Mouse (Mus musculus) mesoderm, embryonic 11.5 days (tissue): Measurements from ENCODE around the gene Mrps35.

ENCODE experiments used
- DNase-seq: peaks from one replicate; pipeline ENCODE4 v3.0.0-alpha.2; 2012; ENCODE audit warnings: low read depth, low spot score

The Mrps35 gene

GRCm38 (mm10) chr6:147029591-147029990, 13.0 kb upstream of the Mrps35 start:
- DNase-seq, result no peak

DNA sequence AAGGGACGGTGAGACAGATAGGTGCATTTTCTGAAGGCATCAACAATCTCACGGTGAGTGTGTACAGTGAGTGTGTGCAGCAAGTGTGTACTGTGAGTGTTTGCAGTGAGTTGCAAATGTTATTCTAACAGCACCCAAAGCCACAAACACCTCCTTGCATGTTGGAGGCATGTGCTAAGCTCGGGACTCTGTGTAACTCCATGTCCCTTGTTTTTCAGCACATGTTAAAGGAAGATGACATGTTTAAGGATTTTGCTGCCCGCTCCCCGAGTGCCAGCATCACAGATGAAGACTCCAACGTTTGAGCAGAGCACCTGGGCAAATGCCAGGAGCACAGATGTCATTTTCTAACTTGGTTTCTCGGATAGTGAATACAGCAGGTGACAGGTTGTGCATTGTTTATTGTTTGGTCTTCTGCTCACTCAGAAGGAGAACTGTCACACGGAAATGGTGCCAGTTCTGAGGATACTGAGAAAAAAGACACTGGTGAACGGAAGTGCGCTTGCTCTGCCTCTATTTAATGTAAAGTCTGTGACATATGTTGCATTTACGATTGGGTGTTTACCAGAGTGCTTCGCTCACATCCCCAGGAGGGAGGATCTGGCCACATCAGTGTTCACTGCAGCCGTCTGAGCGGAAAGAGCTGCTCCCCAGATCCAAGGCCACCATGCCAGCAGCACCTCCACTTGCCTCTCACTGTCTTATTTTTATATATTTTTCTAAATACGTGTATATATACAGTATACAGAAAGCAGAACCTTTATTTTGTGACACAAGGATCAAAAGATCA, 12.3 kb upstream of the Mrps35 start:
- DNase-seq, result no peak

GRCm38 (mm10) chr6:147032303-147032925, 10.2 kb upstream of the Mrps35 start, which contains the start of gene Rep15:
Gene Rep15 (plus strand): TSS chr6:147032584.
- peak; percentile 10 for DNase-seq

DNA sequence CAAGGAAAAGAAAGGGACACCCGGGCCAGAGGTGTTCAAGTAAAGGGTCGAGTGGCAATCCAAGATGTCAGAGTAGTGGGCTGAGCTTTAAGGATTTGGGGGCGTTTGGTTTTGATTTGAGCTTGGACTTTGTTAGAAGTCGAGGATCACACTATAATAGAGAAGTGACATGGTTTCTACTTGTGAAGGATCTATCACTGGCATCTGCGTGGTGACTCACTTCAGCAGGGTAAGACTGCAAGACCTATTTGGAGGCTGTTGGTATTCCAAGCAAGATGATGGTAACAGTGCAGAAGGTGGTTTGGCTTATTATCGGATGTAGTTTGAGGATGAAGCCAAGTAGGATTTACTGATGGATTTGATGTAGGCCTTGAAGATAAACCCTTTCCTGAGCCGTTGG, 1.1 kb downstream of the Mrps35 start:
- no peak for DNase-seq

DNA sequence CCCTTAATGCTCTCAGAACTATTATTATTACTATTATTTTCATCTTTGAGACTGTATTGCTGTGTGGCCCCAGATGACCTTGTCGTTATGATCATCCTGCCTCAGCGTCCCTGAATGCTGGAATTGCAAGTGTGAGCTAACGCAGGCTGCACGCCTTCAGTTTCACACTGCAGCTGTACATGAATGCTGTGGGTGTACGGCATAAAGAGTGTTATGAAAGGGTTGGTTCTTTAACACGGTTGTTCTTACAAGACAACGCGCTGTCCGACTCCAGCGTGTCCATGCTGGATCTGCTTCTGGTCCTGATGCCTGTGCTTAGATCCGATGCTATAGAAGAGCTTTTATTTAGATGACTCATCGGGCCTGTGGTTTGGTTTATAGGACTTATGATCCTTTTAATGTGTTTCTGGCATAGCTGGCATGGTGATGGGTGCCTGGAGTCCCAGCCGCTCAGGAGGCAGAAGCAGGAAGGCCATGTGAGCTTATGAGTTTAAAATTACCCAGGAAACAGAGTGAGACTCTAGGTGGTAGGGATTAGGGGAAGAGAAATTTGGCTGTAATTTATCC, 6.8 kb downstream of the Mrps35 start:
- DNase-seq, result no peak

GRCm38 (mm10) chr6:147051666-147052065, 9.1 kb downstream of the Mrps35 start:
- DNase-seq, result no peak

DNA sequence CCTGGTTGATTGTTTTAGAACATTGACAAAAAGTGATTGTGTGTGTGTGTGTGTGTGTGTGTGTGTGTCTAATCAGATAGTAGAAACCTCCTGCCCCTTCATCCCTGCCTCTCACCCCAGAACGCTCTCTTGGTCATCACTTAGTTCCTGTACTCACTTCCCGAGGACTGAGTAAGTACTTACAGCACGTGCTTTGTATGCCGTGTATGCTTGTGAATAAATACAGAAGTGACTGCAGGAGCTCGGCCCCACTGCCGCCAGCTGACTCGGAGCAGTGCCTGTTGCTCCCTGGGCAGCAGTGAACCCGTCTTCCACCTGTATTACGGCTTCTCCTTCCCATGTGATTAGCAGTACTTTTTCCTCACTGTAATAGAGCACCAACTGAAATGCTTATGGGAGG, 9.9 kb downstream of the Mrps35 start:
- no peak for DNase-seq

DNA sequence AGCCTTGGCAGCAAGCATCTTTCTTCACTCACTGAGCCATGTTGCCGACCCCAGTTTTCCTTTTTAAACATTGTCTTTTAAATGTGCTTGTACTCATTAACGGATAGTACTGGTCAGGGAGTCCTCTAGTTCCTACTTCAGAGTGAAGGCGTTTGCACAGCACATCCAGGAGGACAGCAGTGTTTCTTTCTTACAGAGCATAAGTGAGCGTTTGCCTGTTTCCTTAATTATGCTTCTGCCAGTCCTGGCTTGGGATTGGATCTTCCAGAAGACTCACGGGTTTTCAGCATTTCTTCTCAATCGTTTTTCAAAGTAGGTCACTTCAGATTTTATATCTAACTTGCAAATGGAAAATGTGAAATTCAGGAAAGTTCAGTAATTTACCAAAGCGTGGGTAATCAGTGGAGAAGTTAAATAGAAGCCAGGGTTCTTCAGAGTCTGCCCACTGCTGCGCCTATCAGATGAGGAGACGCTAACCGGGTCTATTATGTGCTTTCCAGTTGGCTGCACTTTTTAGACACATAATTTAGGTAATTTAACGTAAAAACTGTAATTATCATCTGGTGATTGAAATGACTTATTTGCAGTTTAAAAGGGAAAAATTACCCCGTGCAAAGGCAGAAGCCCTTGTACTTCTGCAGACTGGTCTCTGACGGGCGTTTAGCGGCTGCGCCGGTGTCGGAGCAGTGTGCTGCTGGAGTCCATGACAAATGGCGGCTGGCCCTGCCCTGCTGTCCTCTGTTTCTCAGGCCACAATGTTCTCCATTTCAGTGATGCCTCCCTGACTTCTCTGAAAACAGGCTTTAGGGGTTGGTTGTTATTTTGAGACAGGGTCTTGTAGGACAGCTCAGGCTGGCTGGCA, 11.5 kb downstream of the Mrps35 start:
- DNase-seq, result no peak

DNA sequence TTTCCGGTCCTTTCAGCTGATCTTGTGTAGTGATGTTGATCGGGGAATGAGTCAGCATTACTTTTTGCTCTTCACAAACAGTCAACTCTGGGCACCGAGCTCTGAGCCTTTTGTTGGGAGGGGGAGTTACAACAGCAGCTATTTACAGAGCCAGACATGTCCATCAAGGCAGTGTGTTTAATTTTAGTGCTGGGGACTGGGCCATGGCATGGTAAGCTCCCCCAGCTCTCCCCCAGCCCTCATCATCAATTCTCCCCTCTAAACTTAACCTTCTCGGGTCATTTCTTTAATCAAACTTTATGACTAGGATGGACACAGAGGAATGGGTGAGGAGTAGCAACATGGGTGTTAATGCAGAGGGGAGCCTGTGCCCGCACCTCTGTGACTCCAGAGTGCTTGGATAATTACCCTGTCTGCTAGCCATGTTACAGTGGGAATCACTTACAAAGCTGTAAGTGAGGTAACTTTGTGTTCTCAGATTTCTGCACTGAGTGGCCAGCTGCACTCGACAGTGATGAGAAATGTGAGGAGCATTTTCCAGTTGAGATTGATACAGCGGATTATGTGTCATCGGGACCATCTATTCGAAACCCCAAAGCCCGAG, 12.9 kb downstream of the Mrps35 start:
- DNase-seq, result no peak

- DNase-seq, result no peak
Observed at GRCm38 (mm10) chr6:147059326-147059725, 16.8 kb downstream of the Mrps35 start.

- DNase-seq, result no peak
Observed at GRCm38 (mm10) chr6:147061630-147062029, 19.1 kb downstream of the Mrps35 start.

DNA sequence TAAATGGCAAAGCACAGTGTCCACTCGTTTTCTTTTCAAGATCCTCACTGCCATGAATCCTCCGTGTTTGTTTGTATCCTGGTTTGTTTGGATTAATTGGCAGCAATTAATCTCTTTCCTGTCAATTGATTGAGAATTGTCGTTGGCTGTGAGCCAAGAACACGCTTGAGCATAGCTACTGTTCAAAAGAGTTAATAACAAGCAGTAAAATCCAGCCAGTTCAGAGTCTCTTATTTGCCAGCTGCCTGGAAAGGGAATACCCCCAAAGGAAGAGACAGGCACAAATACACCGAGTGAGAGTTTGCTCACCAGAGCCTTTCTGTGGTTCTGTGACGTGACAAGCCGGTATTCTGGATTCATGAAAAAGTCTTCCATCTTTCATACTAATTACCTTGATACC, 19.5 kb downstream of the Mrps35 start:
- DNase-seq, result no peak

GRCm38 (mm10) chr6:147062694-147063093, 20.1 kb downstream of the Mrps35 start:
- no peak for DNase-seq

- no peak for DNase-seq
Observed at GRCm38 (mm10) chr6:147064226-147064943, 21.8 kb downstream of the Mrps35 start.

DNA sequence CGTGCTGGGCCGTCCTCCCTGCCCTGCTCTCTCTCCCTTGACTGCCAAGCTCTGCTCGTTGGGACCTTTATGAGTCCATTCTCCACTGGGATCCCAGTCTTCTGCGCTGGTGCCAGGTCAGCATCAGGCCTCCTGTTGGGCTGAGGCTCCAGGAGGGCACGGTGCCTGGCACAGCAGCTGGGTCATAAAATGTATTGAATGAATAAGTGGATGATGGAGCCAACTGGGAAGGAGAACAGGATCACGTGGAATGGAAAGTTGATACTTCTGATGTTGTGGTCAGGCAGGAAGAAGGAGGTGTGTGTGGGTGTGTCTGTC, 22.3 kb downstream of the Mrps35 start:
- no peak for DNase-seq

DNA sequence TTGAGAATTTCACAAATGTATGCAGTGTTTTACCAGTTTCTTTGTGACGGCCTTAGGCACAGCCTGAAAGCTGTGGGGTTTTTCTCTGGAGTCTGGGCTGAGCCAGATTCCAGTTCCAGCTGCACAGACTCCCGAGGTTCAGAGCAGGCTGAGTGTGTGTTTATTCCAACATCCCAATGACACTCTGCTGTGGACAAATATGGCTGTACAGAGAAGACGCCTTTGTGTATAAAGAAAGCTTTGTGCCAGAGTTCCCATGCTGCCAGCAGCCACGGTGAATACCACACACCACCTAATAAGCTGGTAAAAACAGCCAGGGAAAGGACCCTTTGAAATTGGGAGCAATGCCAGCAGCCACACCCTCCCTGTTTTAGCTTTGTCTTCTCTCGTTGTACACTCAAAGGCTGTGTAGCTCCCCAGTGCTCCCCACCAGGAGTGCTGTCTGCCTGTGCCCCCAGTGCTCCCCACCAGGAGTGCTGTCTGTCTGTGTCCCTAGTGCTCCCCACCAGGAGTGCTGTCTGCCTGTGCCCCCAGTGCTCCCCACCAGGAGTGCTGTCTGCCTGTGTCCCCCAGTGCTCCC, 33.3 kb downstream of the Mrps35 start:
- no peak for DNase-seq

DNA sequence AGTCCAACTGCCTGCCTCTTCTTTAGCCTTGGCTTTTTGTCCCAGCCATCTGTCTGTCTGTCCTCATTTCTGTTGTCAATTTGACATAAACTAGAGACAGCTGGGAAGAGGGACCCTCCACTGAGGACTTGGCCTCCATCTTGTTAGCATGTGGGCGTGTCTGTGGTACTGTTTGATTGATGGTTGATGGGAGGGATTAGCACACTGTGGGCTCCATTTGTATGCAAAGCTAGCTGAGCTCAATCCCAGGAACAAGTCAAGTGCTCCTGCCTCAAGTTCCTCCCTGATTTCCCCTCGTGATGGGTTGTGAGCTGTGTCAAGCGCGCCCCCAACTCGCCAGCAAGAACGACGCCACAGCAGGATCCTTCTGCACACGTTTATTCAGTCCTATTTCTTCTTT, 34.3 kb downstream of the Mrps35 start:
- DNase-seq, result no peak

- DNase-seq, result no peak
Observed at GRCm38 (mm10) chr6:147079919-147080318, 37.4 kb downstream of the Mrps35 start.

GRCm38 (mm10) chr6:147085398-147086040, 43.0 kb downstream of the Mrps35 start:
- DNase-seq, result no peak

GRCm38 (mm10) chr6:147086594-147087225, 44.1 kb downstream of the Mrps35 start, which contains the start of gene Mansc4:
Gene Mansc4 (minus strand): TSS chr6:147087032.
- peak; percentile 45 for DNase-seq
